Mouse (Mus musculus): ENCODE measurements around the gene Nalcn. TPM values are rescaled to one million over a fixed set of nuclear protein-coding genes. Genes with fewer than 3 reads are reported as not detected.

The Nalcn gene
- total RNA-seq, 2 experiments from 2014 or later = 65.6 to 67.5 TPM

DNA sequence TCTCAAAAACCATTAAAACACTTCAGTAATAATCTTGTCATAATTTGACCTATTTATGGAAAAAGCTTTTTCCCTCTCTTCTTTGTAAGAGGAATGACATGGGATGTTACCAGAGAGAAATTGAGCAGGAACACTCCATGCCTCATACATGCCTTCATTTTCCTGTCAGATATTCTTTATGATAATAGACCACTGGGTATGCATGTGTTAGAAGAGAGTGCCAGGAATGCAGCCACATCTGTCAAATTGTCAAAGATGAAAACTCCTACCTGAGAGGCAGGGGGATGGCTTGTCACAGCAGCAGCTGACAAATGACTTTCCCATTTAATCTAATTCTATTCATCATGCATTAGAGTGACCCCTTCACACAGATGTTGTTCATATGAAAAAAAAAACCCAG, 131.4 kb downstream of the Nalcn start:
- DNase-seq = no peak

DNA sequence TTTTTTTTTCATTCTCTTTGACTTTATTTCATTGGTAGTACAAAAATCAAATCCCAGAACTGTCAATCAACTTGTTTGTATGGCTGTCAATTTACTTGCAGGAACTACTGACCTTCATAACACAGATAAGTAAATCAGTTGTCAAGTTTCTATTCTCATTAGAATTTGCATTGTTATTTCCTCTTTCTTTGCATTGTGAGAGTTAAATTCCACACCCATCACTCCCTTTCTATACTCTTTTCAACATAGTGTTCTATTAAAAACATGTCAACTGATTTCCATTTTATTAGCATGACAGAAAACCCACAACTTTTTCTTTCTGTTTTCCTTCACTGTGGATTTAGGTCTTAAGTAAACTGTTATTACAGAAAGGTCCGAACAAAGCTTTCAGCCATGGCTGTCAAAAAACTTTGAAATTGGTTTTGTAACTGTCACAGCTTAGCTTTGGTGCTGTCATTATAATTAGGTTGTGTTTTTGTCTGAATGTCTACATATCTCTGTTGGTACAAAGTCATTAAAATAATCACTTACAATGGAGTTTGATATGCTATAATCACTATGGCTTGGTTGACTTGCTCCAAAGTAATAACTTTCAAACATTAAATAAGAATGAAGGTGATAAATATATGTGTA, 138.3 kb downstream of the Nalcn start:
- no peak for DNase-seq

DNA sequence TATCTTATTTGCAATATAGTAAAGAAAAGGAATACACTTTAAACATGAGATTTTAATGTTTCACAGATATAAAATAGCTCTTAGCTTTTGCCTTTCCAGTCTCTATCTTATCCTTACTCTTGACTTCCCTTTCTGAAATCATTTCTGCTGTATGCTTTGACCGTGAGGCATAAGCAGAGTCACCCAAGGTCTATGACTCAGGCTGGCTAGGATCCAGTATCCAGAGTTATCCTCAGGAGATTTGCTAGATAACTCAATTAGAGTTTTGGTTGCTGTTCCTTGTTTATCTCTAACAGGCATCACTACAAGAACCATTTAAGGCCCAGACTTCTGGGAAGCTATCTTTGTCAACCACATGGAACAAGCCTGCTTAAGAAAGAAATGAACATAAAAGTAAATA, 164.9 kb downstream of the Nalcn start:
- DNase-seq = no peak

DNA sequence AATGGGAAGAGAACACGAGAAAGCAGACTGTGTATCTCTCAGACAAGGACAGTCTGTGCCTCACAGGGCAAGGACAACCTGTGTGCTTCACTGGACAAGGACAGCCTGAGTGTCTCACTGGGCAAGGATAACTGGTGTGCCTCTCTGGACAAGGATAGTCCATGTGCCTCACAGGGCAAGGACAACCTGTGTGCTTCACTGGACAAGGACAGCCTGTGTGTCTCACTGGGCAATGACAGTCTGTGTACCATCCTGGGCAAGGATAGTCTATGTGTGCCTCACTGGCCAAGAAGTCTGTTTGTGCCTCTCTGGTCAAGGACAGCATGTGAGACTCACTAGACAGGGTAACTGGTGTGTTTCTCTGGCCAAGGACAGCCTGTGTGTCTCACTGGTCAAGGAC, 180.9 kb downstream of the Nalcn start:
- no peak for DNase-seq

DNA sequence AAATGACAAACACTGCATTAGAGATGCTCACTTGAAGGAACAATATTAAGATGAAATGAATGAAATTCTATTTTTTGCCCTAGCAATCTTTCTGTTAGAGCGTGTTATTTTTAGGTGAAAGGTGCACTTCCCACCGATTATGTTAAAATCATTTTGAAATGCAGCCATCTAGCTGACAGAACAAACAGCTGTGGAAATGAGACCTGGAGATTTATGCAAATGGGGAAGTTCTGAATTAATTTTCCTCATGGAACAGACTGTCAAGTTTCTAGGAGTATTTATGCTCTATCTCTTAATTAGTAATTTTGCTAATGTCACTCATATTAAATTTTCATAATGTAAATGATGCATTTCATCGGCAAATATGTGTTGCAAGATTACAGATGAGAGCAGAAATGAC, 191.4 kb downstream of the Nalcn start:
- no peak for DNase-seq

DNA sequence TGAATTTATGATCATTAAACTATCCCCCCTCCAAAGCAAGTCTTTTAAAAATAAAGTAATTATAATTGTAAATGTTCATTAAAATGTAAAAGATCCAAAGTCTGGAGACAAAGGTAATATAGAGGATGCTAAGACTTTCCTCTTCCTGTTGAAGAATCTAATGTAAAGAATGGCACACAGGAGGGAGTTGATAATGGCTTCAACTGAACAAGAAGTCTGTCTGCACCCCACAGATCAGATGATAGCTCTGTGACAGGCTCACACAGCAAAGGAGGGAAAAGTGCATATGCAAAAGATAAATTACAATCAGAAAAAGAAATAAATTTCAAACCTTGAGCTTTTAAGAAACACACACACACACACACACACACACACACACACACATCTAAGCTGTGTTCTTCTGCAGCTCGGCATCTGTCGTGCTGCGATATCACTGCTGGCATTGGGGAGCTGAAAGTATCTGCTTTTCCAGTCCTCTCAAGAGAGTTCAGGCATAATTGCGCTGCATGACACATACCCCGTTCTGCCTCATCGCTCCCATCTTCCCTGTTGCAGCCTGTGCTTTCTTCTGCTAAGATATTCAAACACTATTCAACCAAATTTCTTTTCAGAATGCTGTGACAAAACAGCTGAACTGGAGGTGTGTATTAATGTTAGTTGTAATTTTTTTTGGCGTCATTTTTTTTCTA, 250.6 kb downstream of the Nalcn start:
- peak; percentile 23 to 40 for DNase-seq

DNA sequence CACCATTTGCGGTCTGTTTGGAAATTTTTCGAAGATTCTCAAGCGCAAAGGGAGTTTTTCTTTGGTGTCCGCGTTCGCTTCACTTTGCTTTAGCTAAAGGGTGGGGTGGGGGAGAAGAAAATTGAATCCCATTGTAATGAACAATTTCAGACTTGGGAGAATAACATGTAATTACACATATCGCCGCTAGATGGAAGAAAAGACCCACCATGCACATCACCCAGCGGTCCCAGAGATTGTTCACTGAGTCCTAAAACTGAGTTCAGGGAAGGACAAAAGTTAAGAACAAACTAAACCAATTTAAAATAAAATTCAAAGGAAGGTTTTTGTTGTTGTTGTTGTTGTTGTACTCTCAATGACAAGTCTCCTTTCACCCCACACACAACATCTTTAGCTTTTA, 255.4 kb downstream of the Nalcn start:
- no peak for DNase-seq

DNA sequence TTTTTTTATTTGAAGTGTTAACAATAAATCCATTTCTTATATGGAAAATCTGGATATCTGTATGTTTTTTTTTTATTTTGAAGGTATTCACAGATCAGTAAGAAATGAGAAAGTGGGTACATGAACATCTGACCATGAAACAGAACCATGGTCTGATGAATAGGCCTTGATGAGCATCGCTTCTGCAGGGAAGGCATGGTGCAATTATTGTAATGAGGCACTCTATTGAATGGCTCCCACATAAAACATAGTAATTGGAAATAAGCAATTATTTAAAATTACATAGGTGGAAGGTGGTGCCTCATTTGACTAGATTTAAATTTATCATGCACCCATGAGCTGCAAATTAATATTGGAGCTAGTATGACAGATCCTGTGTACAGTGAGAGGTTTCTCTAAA, 267.3 kb downstream of the Nalcn start:
- no peak for DNase-seq

DNA sequence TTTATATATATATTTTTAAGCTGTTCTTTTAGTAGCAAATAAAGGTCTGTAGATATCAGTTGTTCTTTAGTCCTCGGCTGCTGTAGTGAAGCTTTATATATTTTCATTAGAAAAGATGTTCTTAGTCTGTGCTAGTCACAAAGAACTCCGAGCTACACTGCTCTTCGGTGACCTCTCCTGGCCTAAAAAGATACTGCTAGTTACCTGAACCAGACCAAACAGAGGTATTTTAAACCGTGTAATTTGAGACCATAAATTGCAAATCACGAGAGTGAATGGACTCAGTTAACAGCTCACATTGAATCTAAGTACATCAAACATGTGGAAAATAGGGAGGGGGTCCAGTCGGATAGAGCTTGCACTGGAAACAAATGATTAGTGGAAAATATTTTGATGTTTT, 274.0 kb downstream of the Nalcn start:
- no peak for DNase-seq

DNA sequence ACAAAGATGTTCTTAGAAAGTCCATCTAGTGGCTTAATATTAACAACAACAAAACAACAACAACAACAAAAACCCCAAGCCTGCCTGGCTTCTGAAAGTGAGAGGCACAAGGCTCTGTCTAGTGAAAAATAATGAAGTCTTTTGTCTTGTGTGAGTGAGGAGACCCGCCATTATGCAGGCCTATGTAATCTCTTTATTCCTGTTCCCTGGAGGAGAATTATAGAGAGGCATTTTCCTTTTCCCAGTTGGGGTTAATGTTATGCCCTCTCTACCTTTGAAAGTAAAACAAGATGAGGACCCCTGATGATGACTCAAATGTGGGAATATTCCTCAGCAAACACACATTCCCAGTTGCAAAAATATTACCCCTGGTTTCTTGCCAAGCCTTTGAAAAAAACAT, 295.1 kb downstream of the Nalcn start:
- DNase-seq = no peak

DNA sequence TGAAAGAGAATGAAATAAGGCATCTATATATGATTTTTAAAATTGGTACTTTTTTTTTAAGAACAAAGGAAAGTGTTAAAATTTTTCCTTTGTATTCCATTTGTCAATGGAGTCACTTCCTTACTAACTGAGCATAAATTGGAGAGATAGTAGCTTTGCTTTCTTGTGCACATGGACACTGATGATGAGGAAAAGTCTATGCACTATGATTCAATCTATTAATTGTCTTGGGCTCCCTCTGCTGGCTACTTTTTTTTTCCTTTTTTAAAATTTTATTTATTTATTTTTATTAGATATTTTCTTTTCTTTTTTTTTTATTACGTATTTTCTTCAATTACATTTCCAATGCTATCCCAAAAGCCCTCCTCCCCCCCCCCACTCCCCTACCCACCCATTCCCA, 312.6 kb downstream of the Nalcn start:
- DNase-seq = no peak

DNA sequence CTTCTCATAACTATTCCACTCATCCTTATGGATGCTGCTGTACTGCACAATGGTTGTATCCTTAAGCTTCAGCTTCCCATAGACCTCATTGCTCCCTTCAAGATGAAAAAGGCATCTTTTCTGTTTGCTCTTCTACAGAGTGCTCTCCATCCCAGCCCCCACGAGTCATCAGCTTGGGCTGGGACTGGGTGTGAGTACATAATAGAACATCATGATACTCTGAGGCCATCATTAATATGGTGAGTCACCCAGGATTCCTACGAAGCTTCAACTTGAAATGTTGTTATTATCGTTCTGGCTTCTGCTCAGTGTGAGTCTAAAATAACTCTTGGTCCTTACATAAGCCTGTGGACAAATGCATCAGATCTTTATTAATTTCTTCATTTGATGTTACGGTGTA, 314.6 kb downstream of the Nalcn start:
- DNase-seq = peak in 1 of 2 experiments; percentile 11

DNA sequence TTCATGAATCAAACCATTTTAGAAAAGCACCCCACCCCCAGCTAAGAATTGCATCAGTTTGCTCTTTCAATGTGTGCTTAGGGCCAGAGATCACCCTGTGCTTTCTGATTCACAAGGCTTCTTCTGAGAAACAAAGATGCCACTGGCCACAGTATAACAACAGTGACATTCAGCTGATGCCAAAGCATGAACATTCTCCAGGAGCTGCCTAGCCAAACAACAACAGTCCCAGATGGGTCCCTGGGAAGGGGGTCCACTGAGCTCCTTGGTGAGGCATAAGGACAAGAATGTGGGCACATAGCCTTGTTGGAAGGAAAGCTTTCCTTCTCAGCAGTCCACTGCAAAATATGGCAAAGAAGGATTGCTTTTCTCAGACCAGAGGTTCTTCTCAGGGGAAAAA, 330.9 kb downstream of the Nalcn start:
- peak; percentile 10 to 11 for DNase-seq

DNA sequence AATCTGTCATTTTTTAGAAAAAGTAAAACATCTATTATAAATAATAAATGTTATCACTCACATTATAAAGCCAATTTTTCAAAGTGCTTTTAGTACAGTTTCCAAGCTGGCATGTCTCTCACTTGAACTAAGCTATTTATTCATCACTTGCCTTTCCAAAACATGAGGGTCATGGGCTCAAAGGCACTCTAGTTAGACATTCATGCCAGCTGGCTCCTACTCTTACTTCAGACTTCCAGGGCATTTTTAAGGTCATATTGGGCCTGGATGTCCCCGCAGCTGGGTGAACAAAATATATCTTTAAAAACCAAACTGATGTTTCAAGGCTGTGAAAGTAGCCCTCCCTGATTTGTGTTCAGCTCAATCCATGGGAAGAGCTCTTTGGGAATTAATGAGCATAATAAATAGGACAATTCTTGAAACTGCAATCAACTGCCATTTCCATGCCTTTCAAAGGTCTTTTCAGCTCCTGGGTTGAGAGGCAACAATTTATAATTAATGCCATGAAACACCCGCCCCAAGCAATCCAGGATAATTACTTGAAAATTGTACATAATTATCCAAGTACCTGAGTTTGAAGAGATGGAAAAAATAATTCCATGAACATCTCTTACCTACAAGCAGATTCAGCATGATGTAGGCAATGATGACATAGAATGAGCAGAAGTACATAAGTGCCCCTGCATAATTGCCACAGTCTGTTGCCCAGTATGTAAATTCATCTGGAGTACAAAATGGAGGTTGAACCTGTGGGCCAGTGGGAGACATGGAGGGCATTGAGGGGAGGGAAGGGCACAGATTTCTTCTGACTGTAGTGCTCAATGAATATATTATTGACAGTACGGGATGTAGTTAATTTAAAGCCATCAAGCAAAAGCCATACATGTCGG, 335.6 kb downstream of the Nalcn start:
- DNase-seq = no peak

DNA sequence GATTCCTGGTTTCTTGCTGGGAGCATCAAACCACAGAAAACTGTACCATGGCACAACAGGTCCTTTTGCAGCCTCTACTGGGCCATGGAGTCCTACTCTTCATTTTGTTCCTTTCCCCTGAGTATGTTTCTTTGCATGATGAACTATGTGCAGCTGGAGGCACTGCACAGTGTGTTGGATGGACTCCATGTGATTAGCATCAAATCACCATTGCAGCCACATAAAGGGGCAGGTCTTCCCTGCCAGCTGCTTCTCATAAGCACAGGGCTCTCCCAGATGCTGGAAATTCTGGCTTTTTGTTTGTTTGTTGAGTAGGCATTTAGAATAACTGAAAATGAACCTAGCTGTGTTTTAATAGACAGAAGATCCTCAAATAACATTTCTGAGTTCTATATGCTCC, 344.8 kb downstream of the Nalcn start:
- DNase-seq = no peak

DNA sequence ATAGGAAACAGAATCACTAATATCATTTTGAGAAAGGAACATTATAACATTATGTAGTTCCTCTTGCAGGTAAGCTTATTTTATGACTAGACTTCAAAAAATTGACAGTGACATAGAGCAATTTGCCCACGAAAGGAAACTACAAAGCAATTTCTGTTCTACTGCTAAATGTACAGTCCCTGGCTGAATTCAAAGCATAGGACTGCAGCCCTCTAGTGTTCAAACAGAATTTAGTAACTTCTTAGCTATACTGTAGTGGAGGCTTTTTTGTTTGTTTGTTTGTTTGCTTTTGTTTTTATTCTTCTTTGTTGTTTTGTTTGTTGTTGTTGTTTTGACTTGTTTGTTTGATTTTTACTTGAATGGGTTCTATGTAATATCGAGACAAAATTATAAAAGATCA, 354.8 kb downstream of the Nalcn start:
- DNase-seq = no peak

DNA sequence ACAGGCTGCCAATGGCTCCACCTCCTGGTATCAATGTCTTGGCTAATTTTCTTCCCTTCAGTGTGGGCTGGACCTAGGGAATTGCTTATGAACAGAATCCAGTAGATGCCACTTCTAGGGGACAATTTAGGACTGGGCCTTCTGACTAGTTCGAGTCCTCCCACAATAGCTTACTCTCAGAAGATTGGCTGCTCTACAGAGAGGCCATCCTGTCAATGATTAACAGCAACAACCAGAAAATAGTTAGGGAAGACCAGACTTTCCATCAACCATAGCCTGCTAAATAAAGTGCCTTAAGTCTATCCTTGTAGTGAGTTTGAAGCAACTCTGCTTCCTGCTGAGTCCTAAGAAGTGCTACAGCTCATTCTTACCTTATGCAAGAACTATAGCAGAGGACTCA, 386.2 kb downstream of the Nalcn start:
- DNase-seq = no peak

DNA sequence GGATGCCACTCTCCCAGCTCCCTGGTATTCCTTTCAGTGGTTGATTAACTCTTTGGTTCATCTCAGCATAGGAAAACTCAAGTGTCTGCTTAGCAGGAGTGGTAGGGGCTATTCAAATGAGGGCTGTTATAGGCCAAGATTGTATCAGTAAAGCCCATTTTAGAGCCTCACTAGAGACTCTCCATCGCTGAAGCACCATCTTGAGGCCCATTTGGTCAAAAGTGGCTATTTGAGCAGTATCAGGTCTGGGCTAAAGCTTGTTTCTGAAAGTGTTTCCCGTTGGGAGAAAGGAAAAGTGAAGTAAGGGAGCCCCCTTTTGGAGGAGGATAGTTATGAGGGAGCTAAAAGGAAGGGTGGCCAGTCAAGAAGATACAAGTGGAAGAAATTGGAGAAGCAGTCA, 387.0 kb downstream of the Nalcn start:
- DNase-seq = peak; percentile 6 to 16

DNA sequence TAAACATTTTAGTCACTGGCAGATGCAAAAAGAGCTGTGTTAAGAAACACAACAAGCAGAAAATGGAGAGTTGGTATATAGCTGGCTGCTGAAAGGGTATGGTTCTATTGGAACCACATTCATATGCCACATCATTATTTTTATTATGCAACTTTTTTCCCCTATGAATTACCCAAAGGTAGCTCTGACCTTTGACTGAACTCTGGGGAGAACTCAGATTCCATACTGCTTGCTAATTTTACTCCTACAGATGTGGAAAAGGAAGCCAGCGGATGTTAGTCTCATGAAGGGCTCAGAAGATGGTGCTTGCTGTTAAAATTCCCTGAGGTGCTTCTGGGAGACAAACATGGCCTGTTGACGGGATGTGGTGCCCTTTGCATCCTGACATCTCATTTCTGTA, 389.9 kb downstream of the Nalcn start:
- no peak for DNase-seq

DNA sequence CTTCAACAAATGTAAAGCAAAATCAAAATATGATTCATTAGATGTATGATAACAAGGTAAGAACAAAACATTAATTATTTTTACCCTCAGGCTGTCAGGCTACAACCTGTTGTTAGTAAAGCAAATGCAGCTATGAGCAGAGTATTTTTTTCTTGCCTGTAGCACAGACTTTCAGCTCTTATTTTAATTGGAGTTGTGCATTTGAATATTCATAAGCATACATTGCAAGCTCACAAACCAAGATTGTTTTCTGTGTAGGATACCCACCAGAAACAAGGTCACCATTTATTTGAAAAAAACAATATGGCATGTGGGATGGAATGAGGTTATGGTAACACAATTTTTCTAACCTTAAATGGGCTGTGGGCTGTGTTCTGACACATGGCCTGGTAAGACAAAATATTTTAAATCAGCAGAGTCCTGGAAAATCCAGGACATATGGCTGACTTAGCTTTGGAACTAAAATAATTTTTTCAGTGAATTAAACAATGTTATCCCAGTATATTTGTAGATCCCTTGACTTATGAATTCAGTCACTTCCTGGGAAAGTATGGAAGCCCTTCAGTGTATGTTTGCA, 394.2 kb downstream of the Nalcn start:
- no peak for DNase-seq

Data from layer of hippocampus, postnatal 36 days (tissue).